Mouse (Mus musculus): ENCODE results near the gene Capn8. TPM values are rescaled to one million over a fixed set of nuclear protein-coding genes. Genes with fewer than 3 reads are reported as not detected.

Gene Capn8
- polyA plus RNA-seq, 1 experiment from 2014 or later, result not detected

GRCm38 (mm10) chr1:182663671-182664070 lies 98.9 kb downstream of the Capn8 start:
- H3K4me2 ChIP-seq (ENCODE audit: low read depth, low read length), result no peak overlapping the region
- H3K9ac ChIP-seq (replicated peaks), result no peak overlapping the region
- 74% methylated on average over 11 of the region's 11 CpGs for WGBS (ENCODE audit: insufficient replicate concordance)
- H3K9me3 ChIP-seq (ENCODE audit: low read length), result no peaks in the 10 kb centered on the region
- TF ChIP-seq CTCF (IDR thresholded peaks at IDR 0.05; ENCODE audit: low read depth) (no peak), EP300 (IDR thresholded peaks at IDR 0.05; ENCODE audit: low read depth) (no peak)
- no peaks in the 10 kb centered on the region for H3K36me3 ChIP-seq (replicated peaks; ENCODE audit: insufficient read depth, low read length)
- no peaks in the 10 kb centered on the region; the same call in 1 of the 2 replicates for H3K4me1 ChIP-seq (ENCODE audit: insufficient read depth)
- H3K4me3 ChIP-seq (ENCODE audit: low read depth, low read length), result no peak overlapping the region
- H3K27me3 ChIP-seq (ENCODE audit: insufficient read depth, low read length), result no peaks in the 10 kb centered on the region
- no peak for DNase-seq
- no peak for ATAC-seq
- H3K27ac ChIP-seq (ENCODE audit: low read depth), result no peak overlapping the region

- 55% methylated on average over 4 of the region's 4 CpGs for WGBS (ENCODE audit: insufficient replicate concordance)
- DNase-seq (no peak), ATAC-seq (no peak)
- H3K4me3 ChIP-seq (ENCODE audit: low read depth, low read length), result no peak overlapping the region
- no peak overlapping the region for H3K4me2 ChIP-seq (ENCODE audit: low read depth, low read length)
- no peak overlapping the region for H3K27ac ChIP-seq (ENCODE audit: low read depth)
- H3K4me1 ChIP-seq (ENCODE audit: insufficient read depth), result no peaks in the 10 kb centered on the region; the same call in 1 of the 2 replicates
- H3K27me3 ChIP-seq (ENCODE audit: insufficient read depth, low read length), result no peaks in the 10 kb centered on the region
- no peak overlapping the region for H3K9ac ChIP-seq (replicated peaks)
- TF ChIP-seq CTCF (IDR thresholded peaks at IDR 0.05; ENCODE audit: low read depth) (no peak), EP300 (IDR thresholded peaks at IDR 0.05; ENCODE audit: low read depth) (no peak)
- H3K9me3 ChIP-seq (ENCODE audit: low read length), result no peaks in the 10 kb centered on the region
- H3K36me3 ChIP-seq (replicated peaks; ENCODE audit: insufficient read depth, low read length), result no peaks in the 10 kb centered on the region
Observed at GRCm38 (mm10) chr1:182664841-182665240, 100.0 kb downstream of the Capn8 start.

- no peaks in the 10 kb centered on the region for H3K36me3 ChIP-seq (replicated peaks; ENCODE audit: insufficient read depth, low read length)
- TF ChIP-seq EP300 (IDR thresholded peaks at IDR 0.05; ENCODE audit: low read depth) (no peak), CTCF (IDR thresholded peaks at IDR 0.05; ENCODE audit: low read depth) (no peak)
- no peak overlapping the region for H3K4me3 ChIP-seq (ENCODE audit: low read depth, low read length)
- WGBS (ENCODE audit: insufficient replicate concordance), result 78% methylated on average over 3 of the region's 3 CpGs
- H3K27me3 ChIP-seq (ENCODE audit: insufficient read depth, low read length), result no peaks in the 10 kb centered on the region
- peaks cover 5% of the 10 kb centered on the region; the same call in 1 of the 2 replicates for H3K4me1 ChIP-seq (ENCODE audit: insufficient read depth)
- DNase-seq (no peak), ATAC-seq (no peak)
- no peak overlapping the region for H3K27ac ChIP-seq (ENCODE audit: low read depth)
- H3K9ac ChIP-seq (replicated peaks), result no peak overlapping the region
- H3K9me3 ChIP-seq (ENCODE audit: low read length), result no peaks in the 10 kb centered on the region
- H3K4me2 ChIP-seq (ENCODE audit: low read depth, low read length), result no peak overlapping the region
Observed at GRCm38 (mm10) chr1:182667281-182667680, 102.5 kb downstream of the Capn8 start.

GRCm38 (mm10) chr1:182669741-182670140 lies 104.9 kb downstream of the Capn8 start:
- DNase-seq, result no peak
- Histone ChIP-seq H3K4me1 (ENCODE audit: insufficient read depth) (peaks cover 5% of the 10 kb centered on the region; the same call in 1 of the 2 replicates), H3K27me3 (ENCODE audit: insufficient read depth, low read length) (no peaks in the 10 kb centered on the region), H3K4me2 (ENCODE audit: low read depth, low read length) (no peak overlapping the region), H3K4me3 (ENCODE audit: low read depth, low read length) (no peak overlapping the region), H3K9ac (replicated peaks) (no peak overlapping the region), H3K36me3 (replicated peaks; ENCODE audit: insufficient read depth, low read length) (no peaks in the 10 kb centered on the region), H3K27ac (ENCODE audit: low read depth) (no peak overlapping the region), H3K9me3 (ENCODE audit: low read length) (no peaks in the 10 kb centered on the region)
- ATAC-seq, result no peak
- TF ChIP-seq CTCF (IDR thresholded peaks at IDR 0.05; ENCODE audit: low read depth), result no peak
- TF ChIP-seq EP300 (IDR thresholded peaks at IDR 0.05; ENCODE audit: low read depth), result no peak
- WGBS (ENCODE audit: insufficient replicate concordance), result 72% methylated on average over 11 of the region's 11 CpGs

- Histone ChIP-seq H3K4me1 (ENCODE audit: insufficient read depth) (peaks cover 5% of the 10 kb centered on the region; the same call in 1 of the 2 replicates), H3K9me3 (ENCODE audit: low read length) (no peaks in the 10 kb centered on the region), H3K9ac (replicated peaks) (no peak overlapping the region), H3K27ac (ENCODE audit: low read depth) (peak overlapping the region; percentile 34; the same call in 1 of the 2 replicates), H3K27me3 (ENCODE audit: insufficient read depth, low read length) (no peaks in the 10 kb centered on the region), H3K36me3 (replicated peaks; ENCODE audit: insufficient read depth, low read length) (no peaks in the 10 kb centered on the region), H3K4me2 (ENCODE audit: low read depth, low read length) (peak overlapping the region; percentile 22; the same call in 1 of the 2 replicates), H3K4me3 (ENCODE audit: low read depth, low read length) (no peak overlapping the region)
- TF ChIP-seq CTCF (IDR thresholded peaks at IDR 0.05; ENCODE audit: low read depth) (no peak), EP300 (IDR thresholded peaks at IDR 0.05; ENCODE audit: low read depth) (no peak)
- WGBS (ENCODE audit: insufficient replicate concordance), result 48% methylated on average over 11 of the region's 11 CpGs
- ATAC-seq (peak; percentile 70), DNase-seq (no peak)
Observed at GRCm38 (mm10) chr1:182670563-182671342, 105.9 kb downstream of the Capn8 start.

GRCm38 (mm10) chr1:182671343-182671624 lies 106.5 kb downstream of the Capn8 start:
- no peaks in the 10 kb centered on the region for H3K36me3 ChIP-seq (replicated peaks; ENCODE audit: insufficient read depth, low read length)
- no peak for DNase-seq
- H3K9ac ChIP-seq (replicated peaks), result no peak overlapping the region
- H3K4me3 ChIP-seq (ENCODE audit: low read depth, low read length), result no peak overlapping the region
- no peak overlapping the region for H3K27ac ChIP-seq (ENCODE audit: low read depth)
- ATAC-seq, result no peak
- H3K4me2 ChIP-seq (ENCODE audit: low read depth, low read length), result no peak overlapping the region
- TF ChIP-seq EP300 (IDR thresholded peaks at IDR 0.05; ENCODE audit: low read depth), result no peak
- peaks cover 5% of the 10 kb centered on the region; the same call in 1 of the 2 replicates for H3K4me1 ChIP-seq (ENCODE audit: insufficient read depth)
- no peaks in the 10 kb centered on the region for H3K27me3 ChIP-seq (ENCODE audit: insufficient read depth, low read length)
- 43% methylated on average over 4 of the region's 4 CpGs for WGBS (ENCODE audit: insufficient replicate concordance)
- H3K9me3 ChIP-seq (ENCODE audit: low read length), result no peaks in the 10 kb centered on the region

All from liver, postnatal 0 days (tissue).